Mouse (Mus musculus): ENCODE results near the gene Fh1. TPM values are rescaled to one million over a fixed set of nuclear protein-coding genes. Genes with fewer than 3 reads are reported as not detected.
A peak's percentile ranks its signal among the peaks of the same experiment; 100 is the strongest.

Fh1 gene
- total and polyA plus RNA-seq, 3 experiments = 159 to 186 TPM; not detected in 1

- Histone ChIP-seq H3K27me3 (ENCODE audit: control insufficient read depth in 1 of 2, insufficient read depth in 2 of 2, low read length in 2 of 2) (no peaks in the 10 kb centered on the region), H3K9me3 (replicated peaks; ENCODE audit: insufficient read depth, low read length) (no peaks in the 10 kb centered on the region), H3K79me2 (ENCODE audit: control insufficient read depth, insufficient read depth, low read length, poor library complexity) (no peaks in the 10 kb centered on the region), H3K27ac (ENCODE audit: control insufficient read depth, low read depth, low read length) (no peak overlapping the region), H3K36me3 (ENCODE audit: control insufficient read depth in 1 of 2, insufficient read depth in 2 of 2, low read length in 2 of 2) (0 out of 4 replicates have a peak, but pooled peaks cover 0 to 3% of the 10 kb centered on the region in 2 experiments), H3K9ac (ENCODE audit: control insufficient read depth, low read depth, low read length, poor library complexity, severe bottlenecking) (no peak overlapping the region), H3K4me3 (ENCODE audit: control insufficient read depth in 1 of 2, insufficient read depth in 1 of 2, low read depth in 2 of 2, low read length in 2 of 2) (no peak overlapping the region), H3K4me1 (ENCODE audit: control insufficient read depth in 1 of 2, insufficient read depth in 2 of 2, low read length in 2 of 2) (peaks cover 0 to 4% of the 10 kb centered on the region in 2 experiments; a peak in 3 of 4 replicates)
- no peak for DNase-seq (ENCODE audit: low read depth, low spot score)
- no peak for TF ChIP-seq RCOR1 (IDR thresholded peaks at IDR 0.05; ENCODE audit: low read depth, low read length)
- TF ChIP-seq ETS1 (IDR thresholded peaks at IDR 0.05; ENCODE audit: low read depth, low read length) = no peak
- TF ChIP-seq NRF1 (IDR thresholded peaks at IDR 0.05; ENCODE audit: insufficient read depth, low read depth, low read length, poor library complexity, severe bottlenecking) = no peak
- TF ChIP-seq ELF1 (IDR thresholded peaks at IDR 0.05; ENCODE audit: low read depth, low read length) = no peak
Observed at GRCm38 (mm10) chr1:175646952-175647351, 21.5 kb upstream of the Fh1 start.

GRCm38 (mm10) chr1:175643496-175644265, 18.2 kb upstream of the Fh1 start:
- H3K27ac ChIP-seq (ENCODE audit: control insufficient read depth, low read depth, low read length) = no peak overlapping the region

DNA sequence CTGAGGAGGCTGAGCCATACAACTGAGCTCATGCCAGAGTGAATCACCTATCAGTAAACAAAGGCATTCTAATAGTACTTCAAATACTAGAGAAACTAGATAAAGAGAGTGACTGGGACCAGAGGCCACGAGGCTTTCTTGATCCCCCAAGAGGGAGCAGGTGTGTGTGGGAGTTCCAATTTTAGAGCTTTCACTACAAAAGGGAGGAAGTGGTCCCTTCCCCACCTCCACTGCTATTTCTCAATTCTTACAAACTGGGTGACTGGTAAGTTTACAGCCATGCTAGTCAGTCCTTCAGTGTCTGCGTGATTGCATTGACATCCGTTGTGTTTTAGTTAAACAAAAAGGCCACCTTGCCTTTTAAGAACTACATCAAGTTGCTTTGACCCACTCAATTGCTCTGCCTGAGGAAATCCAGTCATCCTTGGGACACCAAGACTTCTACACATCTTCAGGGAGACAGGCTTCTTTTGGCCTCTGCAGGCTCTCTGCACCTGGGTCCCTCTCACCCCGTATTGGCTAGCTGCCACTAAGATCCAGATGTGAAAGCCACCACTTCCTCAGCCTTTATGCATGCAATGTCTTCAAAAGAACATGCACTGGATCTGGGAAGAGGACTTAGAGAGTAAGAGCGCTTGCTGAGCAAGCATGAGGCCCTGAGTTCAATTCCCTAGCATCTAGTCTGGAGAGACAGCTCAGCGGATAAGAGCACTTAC, 15.2 kb upstream of the Fh1 start:
- peaks cover 0 to 4% of the 10 kb centered on the region in 2 experiments; a peak in 3 of 4 replicates for H3K4me1 ChIP-seq (ENCODE audit: control insufficient read depth in 1 of 2, insufficient read depth in 2 of 2, low read length in 2 of 2)
- no peaks in the 10 kb centered on the region for H3K27me3 ChIP-seq (ENCODE audit: control insufficient read depth in 1 of 2, insufficient read depth in 2 of 2, low read length in 2 of 2)
- H3K79me2 ChIP-seq (ENCODE audit: control insufficient read depth, insufficient read depth, low read length, poor library complexity) = no peaks in the 10 kb centered on the region
- H3K9me3 ChIP-seq (replicated peaks; ENCODE audit: insufficient read depth, low read length) = no peaks in the 10 kb centered on the region
- 0 out of 4 replicates have a peak, but pooled peaks cover 0 to 3% of the 10 kb centered on the region in 2 experiments for H3K36me3 ChIP-seq (ENCODE audit: control insufficient read depth in 1 of 2, insufficient read depth in 2 of 2, low read length in 2 of 2)
- no peak overlapping the region for H3K27ac ChIP-seq (ENCODE audit: control insufficient read depth, low read depth, low read length)
- DNase-seq (ENCODE audit: low read depth, low spot score) = no peak
- no peak overlapping the region for H3K4me3 ChIP-seq (ENCODE audit: control insufficient read depth in 1 of 2, insufficient read depth in 1 of 2, low read depth in 2 of 2, low read length in 2 of 2)
- H3K9ac ChIP-seq (ENCODE audit: control insufficient read depth, low read depth, low read length, poor library complexity, severe bottlenecking) = no peak overlapping the region
- TF ChIP-seq GATA1 (IDR thresholded peaks at IDR 0.05; ENCODE audit: low read depth, low read length) = no peak
- no peak for TF ChIP-seq RAD21 (IDR thresholded peaks at IDR 0.05; ENCODE audit: low read depth, low read length)
- no peak for TF ChIP-seq GABPA (IDR thresholded peaks at IDR 0.05; ENCODE audit: low read depth, low read length)
- no peak for TF ChIP-seq E2F4 (IDR thresholded peaks at IDR 0.05; ENCODE audit: borderline replicate concordance, low read depth, low read length)
- TF ChIP-seq ELF1 (IDR thresholded peaks at IDR 0.05; ENCODE audit: low read depth, low read length) = no peak
- no peak for TF ChIP-seq POLR2AphosphoS5 (IDR thresholded peaks at IDR 0.05; ENCODE audit: borderline replicate concordance, low read depth, low read length)
- no peak for TF ChIP-seq MEF2A (IDR thresholded peaks at IDR 0.05; ENCODE audit: extremely low read depth, insufficient replicate concordance, low read depth, low read length, poor library complexity, severe bottlenecking)
- TF ChIP-seq SIN3A (IDR thresholded peaks at IDR 0.05; ENCODE audit: low read length) = no peak
- no peak for TF ChIP-seq SMC3 (IDR thresholded peaks at IDR 0.05; ENCODE audit: low read depth, low read length)
- no peak for TF ChIP-seq TCF12 (IDR thresholded peaks at IDR 0.05; ENCODE audit: low read depth, low read length)
- no peak for TF ChIP-seq NRF1 (IDR thresholded peaks at IDR 0.05; ENCODE audit: insufficient read depth, low read depth, low read length, poor library complexity, severe bottlenecking)
- TF ChIP-seq BHLHE40 (IDR thresholded peaks at IDR 0.05; ENCODE audit: borderline replicate concordance, low read depth, low read length) = no peak
- TF ChIP-seq RCOR1 (IDR thresholded peaks at IDR 0.05; ENCODE audit: low read depth, low read length) = no peak
- no peak for TF ChIP-seq ZMIZ1 (IDR thresholded peaks at IDR 0.05; ENCODE audit: low read depth, low read length)

More at GRCm38 (mm10) chr1:175643496-175644265, 18.2 kb upstream of the Fh1 start:
- H3K9me3 ChIP-seq (replicated peaks; ENCODE audit: insufficient read depth, low read length) = no peaks in the 10 kb centered on the region
- H3K79me2 ChIP-seq (ENCODE audit: control insufficient read depth, insufficient read depth, low read length, poor library complexity) = no peaks in the 10 kb centered on the region
- no peaks in the 10 kb centered on the region for H3K27me3 ChIP-seq (ENCODE audit: control insufficient read depth in 1 of 2, insufficient read depth in 2 of 2, low read length in 2 of 2)
- peaks cover 0 to 4% of the 10 kb centered on the region in 2 experiments; a peak in 3 of 4 replicates for H3K4me1 ChIP-seq (ENCODE audit: control insufficient read depth in 1 of 2, insufficient read depth in 2 of 2, low read length in 2 of 2)
- no peak overlapping the region for H3K4me3 ChIP-seq (ENCODE audit: control insufficient read depth in 1 of 2, insufficient read depth in 1 of 2, low read depth in 2 of 2, low read length in 2 of 2)
- no peak overlapping the region for H3K9ac ChIP-seq (ENCODE audit: control insufficient read depth, low read depth, low read length, poor library complexity, severe bottlenecking)
- peak; percentile 33 for DNase-seq (ENCODE audit: low read depth, low spot score)
- H3K36me3 ChIP-seq (ENCODE audit: control insufficient read depth in 1 of 2, insufficient read depth in 2 of 2, low read length in 2 of 2) = 0 out of 4 replicates have a peak, but pooled peaks cover 0 to 3% of the 10 kb centered on the region in 2 experiments
- no peak for TF ChIP-seq MYC (IDR thresholded peaks at IDR 0.05; ENCODE audit: low read depth, low read length)
- TF ChIP-seq MAFK (IDR thresholded peaks at IDR 0.05; ENCODE audit: borderline replicate concordance, low read depth, low read length) = no peak
- TF ChIP-seq TCF12 (IDR thresholded peaks at IDR 0.05; ENCODE audit: low read depth, low read length) = no peak
- TF ChIP-seq CHD2 (IDR thresholded peaks at IDR 0.05; ENCODE audit: low read length) = no peak
- TF ChIP-seq RAD21 (IDR thresholded peaks at IDR 0.05; ENCODE audit: low read depth, low read length) = no peak
- no peak for TF ChIP-seq NELFE (IDR thresholded peaks at IDR 0.05; ENCODE audit: low read depth, low read length)
- TF ChIP-seq MEF2A (IDR thresholded peaks at IDR 0.05; ENCODE audit: extremely low read depth, insufficient replicate concordance, low read depth, low read length, poor library complexity, severe bottlenecking) = no peak
- no peak for TF ChIP-seq GATA1 (IDR thresholded peaks at IDR 0.05; ENCODE audit: low read depth, low read length)
- no peak for TF ChIP-seq POLR2AphosphoS2 (IDR thresholded peaks at IDR 0.05; ENCODE audit: low read length)
- no peak for TF ChIP-seq SIN3A (IDR thresholded peaks at IDR 0.05; ENCODE audit: low read length)
- no peak for TF ChIP-seq ELF1 (IDR thresholded peaks at IDR 0.05; ENCODE audit: low read depth, low read length)
- no peak for TF ChIP-seq BHLHE40 (IDR thresholded peaks at IDR 0.05; ENCODE audit: borderline replicate concordance, low read depth, low read length)
- TF ChIP-seq NRF1 (IDR thresholded peaks at IDR 0.05; ENCODE audit: insufficient read depth, low read depth, low read length, poor library complexity, severe bottlenecking) = no peak
- TF ChIP-seq E2F4 (IDR thresholded peaks at IDR 0.05; ENCODE audit: borderline replicate concordance, low read depth, low read length) = no peak
- no peak for TF ChIP-seq SMC3 (IDR thresholded peaks at IDR 0.05; ENCODE audit: low read depth, low read length)
- no peak for TF ChIP-seq MAZ (IDR thresholded peaks at IDR 0.05; ENCODE audit: low read depth, low read length)
- no peak for TF ChIP-seq MYB (IDR thresholded peaks at IDR 0.05; ENCODE audit: low read depth, low read length)

Measured in MEL (cell line).